Mouse (Mus musculus): ENCODE data around the gene Tmem246. TPM values are rescaled to one million over a fixed set of nuclear protein-coding genes. Genes with fewer than 3 reads are reported as not detected.
"Not testable (repeated sequence)": the region's sequence is repeated elsewhere in the genome, so short reads cannot be mapped to it uniquely, and the experiment has no call there.

Gene Tmem246
- polyA plus RNA-seq, 1 experiment = 12.1 TPM

DNA sequence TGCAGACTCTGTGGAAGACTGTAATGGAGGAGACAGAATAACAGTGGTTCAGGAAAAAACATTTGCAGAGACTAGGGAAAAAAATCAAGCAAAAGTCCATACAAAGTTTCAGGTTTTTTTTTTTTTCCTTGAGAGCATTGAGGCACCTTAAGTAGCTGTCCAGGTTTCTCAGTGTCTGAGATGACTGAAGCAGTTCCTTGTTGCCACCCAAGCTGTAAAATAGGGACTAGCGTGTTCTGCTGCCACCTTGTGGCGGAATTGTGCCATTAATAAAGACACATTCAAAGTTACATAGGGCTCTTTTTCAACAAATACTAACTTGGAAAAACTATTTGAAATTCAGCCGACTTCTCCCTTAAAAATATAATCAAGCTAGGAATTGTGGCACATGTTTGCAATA is 29.3 kb upstream of the Tmem246 start:
- TF ChIP-seq CTCF (IDR thresholded peaks at IDR 0.05; ENCODE audit: borderline replicate concordance, control insufficient read depth, extremely low read depth, insufficient read depth, low read length, poor library complexity) = no peak
- no peak for TF ChIP-seq POLR2A (IDR thresholded peaks at IDR 0.05; ENCODE audit: control insufficient read depth, extremely low read depth, insufficient read depth, low read length, poor library complexity)
- no peaks in the 10 kb centered on the region for H3K36me3 ChIP-seq (ENCODE audit: control insufficient read depth, insufficient read depth, low read length)
- H3K4me3 ChIP-seq (ENCODE audit: control insufficient read depth, insufficient read depth, low read length) = no peak overlapping the region
- H3K27me3 ChIP-seq (ENCODE audit: control insufficient read depth, insufficient read depth, low read length) = no peaks in the 10 kb centered on the region
- no peak overlapping the region for H3K27ac ChIP-seq (ENCODE audit: control insufficient read depth, insufficient read depth, low read length)
- under 1% methylated on average over 3 of the region's 3 CpGs for WGBS
- no peaks in the 10 kb centered on the region for H3K4me1 ChIP-seq (replicated peaks; ENCODE audit: control insufficient read depth, insufficient read depth, low read length)
- DNase-seq = peak; percentile 66

DNA sequence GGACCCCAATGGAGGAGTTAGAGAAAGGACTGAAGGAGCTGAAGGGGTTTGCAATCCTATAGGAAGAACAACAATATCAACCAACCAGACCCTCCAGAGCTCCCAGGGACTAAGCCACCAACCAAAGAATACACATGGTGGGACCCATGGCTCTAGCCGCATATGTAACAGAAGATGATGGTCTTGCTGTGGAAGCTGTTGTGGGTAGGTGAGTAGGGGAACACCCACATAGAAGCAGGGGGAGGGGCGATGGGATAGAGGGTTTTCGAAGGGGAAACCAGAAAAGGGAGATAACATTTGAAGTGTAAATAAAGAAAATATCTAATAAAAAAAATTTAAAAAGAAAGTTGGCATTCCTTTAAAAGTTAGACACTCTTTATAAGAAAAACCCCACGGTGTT is 27.3 kb upstream of the Tmem246 start:
- H3K36me3 ChIP-seq (ENCODE audit: control insufficient read depth, insufficient read depth, low read length); H3K27ac ChIP-seq (ENCODE audit: control insufficient read depth, insufficient read depth, low read length); H3K27me3 ChIP-seq (ENCODE audit: control insufficient read depth, insufficient read depth, low read length); H3K4me3 ChIP-seq (ENCODE audit: control insufficient read depth, insufficient read depth, low read length); H3K4me1 ChIP-seq (replicated peaks; ENCODE audit: control insufficient read depth, insufficient read depth, low read length); DNase-seq: not testable (repeated sequence)
- 90% methylated on average over 4 of the region's 4 CpGs for WGBS

DNA sequence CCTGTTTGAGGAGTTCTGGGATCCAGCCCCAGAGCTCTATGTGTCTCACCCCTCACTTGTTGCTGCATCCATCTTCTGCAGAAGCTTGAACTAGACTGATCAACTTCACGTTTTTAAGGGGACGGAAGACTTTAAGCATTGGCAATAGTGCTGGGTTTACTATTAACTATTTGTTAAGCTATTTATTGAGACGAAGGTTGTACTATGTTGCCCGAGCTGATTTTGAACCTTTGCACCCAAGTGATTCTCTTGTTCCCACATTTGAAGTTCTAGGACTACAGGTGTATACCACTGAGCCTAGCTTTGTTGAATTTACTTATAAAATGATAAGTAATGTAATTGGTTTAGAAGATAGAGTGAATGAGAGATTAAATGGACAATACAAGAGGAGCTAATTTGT is 26.2 kb upstream of the Tmem246 start:
- Histone ChIP-seq H3K4me3 (ENCODE audit: control insufficient read depth, insufficient read depth, low read length) (no peak overlapping the region), H3K4me1 (replicated peaks; ENCODE audit: control insufficient read depth, insufficient read depth, low read length) (no peaks in the 10 kb centered on the region), H3K27me3 (ENCODE audit: control insufficient read depth, insufficient read depth, low read length) (no peaks in the 10 kb centered on the region), H3K27ac (ENCODE audit: control insufficient read depth, insufficient read depth, low read length) (no peak overlapping the region), H3K36me3 (ENCODE audit: control insufficient read depth, insufficient read depth, low read length) (no peaks in the 10 kb centered on the region)
- TF ChIP-seq CTCF (IDR thresholded peaks at IDR 0.05; ENCODE audit: borderline replicate concordance, control insufficient read depth, extremely low read depth, insufficient read depth, low read length, poor library complexity) (no peak), POLR2A (IDR thresholded peaks at IDR 0.05; ENCODE audit: control insufficient read depth, extremely low read depth, insufficient read depth, low read length, poor library complexity) (no peak)
- DNase-seq = no peak
- 90% methylated on average over 4 of the region's 4 CpGs for WGBS

DNA sequence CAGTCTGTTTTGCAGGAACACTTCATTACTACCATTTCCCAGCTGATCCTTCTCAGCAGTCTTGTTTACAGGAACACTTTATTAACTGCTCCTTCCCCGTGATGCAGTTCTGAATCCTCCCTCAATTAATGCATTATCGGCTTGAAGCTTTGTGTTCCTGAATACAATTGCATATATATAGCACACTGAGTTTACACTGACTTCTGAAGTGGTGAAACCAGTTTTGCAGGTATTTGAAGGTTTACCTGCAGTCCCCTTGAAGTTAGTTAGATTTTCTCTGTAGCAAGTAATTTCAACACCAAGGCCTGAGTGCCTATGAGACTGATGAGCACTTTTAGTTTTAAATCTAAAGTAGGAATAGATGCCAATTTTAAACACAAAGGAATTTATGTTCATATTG is 24.6 kb upstream of the Tmem246 start:
- TF ChIP-seq CTCF (IDR thresholded peaks at IDR 0.05; ENCODE audit: borderline replicate concordance, control insufficient read depth, extremely low read depth, insufficient read depth, low read length, poor library complexity) (no peak), POLR2A (IDR thresholded peaks at IDR 0.05; ENCODE audit: control insufficient read depth, extremely low read depth, insufficient read depth, low read length, poor library complexity) (no peak)
- 95% methylated on average over 2 of the region's 2 CpGs for WGBS
- no peak for DNase-seq
- Histone ChIP-seq H3K4me3 (ENCODE audit: control insufficient read depth, insufficient read depth, low read length) (no peak overlapping the region), H3K36me3 (ENCODE audit: control insufficient read depth, insufficient read depth, low read length) (no peaks in the 10 kb centered on the region), H3K27ac (ENCODE audit: control insufficient read depth, insufficient read depth, low read length) (no peak overlapping the region), H3K4me1 (replicated peaks; ENCODE audit: control insufficient read depth, insufficient read depth, low read length) (no peaks in the 10 kb centered on the region), H3K27me3 (ENCODE audit: control insufficient read depth, insufficient read depth, low read length) (no peaks in the 10 kb centered on the region)

DNA sequence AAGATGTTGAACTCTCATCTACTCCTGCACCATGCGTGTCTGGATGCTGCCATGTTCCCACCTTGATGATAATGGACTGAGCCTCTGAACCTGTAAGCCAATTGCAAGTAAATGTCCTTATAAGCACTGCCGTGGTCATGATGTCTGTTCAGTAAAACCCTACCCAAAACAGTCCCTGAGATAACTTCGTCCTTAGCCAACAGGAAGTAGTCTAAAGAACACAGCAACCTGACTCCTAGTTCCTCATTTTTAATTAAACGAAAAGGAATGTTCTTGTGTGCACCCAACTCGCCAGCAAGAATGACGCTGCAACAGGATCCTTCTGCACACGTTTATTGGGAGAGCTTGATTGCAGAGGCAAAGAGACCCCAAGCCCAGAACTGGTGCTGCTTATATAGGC is 22.2 kb upstream of the Tmem246 start:
- 21% methylated on average over 7 of the region's 7 CpGs for WGBS
- H3K4me3 ChIP-seq (ENCODE audit: control insufficient read depth, insufficient read depth, low read length); H3K36me3 ChIP-seq (ENCODE audit: control insufficient read depth, insufficient read depth, low read length); DNase-seq; H3K27me3 ChIP-seq (ENCODE audit: control insufficient read depth, insufficient read depth, low read length); H3K4me1 ChIP-seq (replicated peaks; ENCODE audit: control insufficient read depth, insufficient read depth, low read length); H3K27ac ChIP-seq (ENCODE audit: control insufficient read depth, insufficient read depth, low read length): not testable (repeated sequence)

DNA sequence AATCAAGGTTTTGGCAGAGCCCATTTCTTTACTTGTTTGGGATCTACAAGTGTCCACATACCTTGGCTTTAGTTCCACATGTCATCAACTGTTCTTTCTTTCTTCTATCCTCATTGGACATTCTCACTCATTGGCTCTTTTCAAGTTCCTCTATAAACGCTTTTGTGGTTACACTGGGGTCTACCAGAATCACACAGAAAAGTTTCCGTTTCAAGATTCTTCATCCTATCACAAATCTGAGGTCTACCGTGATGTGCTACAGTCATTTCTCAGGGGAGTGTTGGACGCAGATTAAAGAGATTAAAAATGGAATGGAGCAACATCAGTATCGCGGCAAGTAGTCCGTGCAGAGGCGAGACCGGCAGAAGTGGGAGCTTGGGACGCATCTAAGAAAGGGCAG is 19.2 kb upstream of the Tmem246 start:
- no peak overlapping the region for H3K4me3 ChIP-seq (ENCODE audit: control insufficient read depth, insufficient read depth, low read length)
- H3K4me1 ChIP-seq (replicated peaks; ENCODE audit: control insufficient read depth, insufficient read depth, low read length) = no peaks in the 10 kb centered on the region
- no peak overlapping the region for H3K27ac ChIP-seq (ENCODE audit: control insufficient read depth, insufficient read depth, low read length)
- no peaks in the 10 kb centered on the region for H3K27me3 ChIP-seq (ENCODE audit: control insufficient read depth, insufficient read depth, low read length)
- H3K36me3 ChIP-seq (ENCODE audit: control insufficient read depth, insufficient read depth, low read length) = no peaks in the 10 kb centered on the region
- WGBS = 7% methylated on average over 10 of the region's 10 CpGs
- no peak for DNase-seq
- TF ChIP-seq CTCF (IDR thresholded peaks at IDR 0.05; ENCODE audit: borderline replicate concordance, control insufficient read depth, extremely low read depth, insufficient read depth, low read length, poor library complexity) = no peak
- no peak for TF ChIP-seq POLR2A (IDR thresholded peaks at IDR 0.05; ENCODE audit: control insufficient read depth, extremely low read depth, insufficient read depth, low read length, poor library complexity)

DNA sequence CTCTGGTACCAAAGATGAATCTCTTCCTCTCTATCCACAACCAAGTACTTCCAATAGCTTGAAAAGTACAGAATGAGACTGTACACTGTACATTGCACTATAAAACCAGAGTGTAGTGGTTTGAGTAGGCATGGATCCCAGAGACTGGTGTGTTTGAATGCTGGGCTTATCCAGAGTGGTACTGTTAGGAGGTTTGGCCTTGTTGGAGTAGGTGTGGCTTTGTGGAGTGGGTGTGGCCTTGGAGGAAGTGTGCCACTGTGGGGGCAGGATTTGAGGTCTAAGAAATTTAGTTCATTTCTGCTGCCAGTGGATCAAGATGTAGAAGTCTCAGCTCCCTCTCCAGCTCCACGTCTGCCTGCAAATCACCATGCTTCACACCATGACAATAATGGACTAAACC is 7.8 kb upstream of the Tmem246 start:
- 88% methylated on average over 1 of the region's 1 CpGs for WGBS
- Histone ChIP-seq H3K36me3 (ENCODE audit: control insufficient read depth, insufficient read depth, low read length) (no peaks in the 10 kb centered on the region), H3K4me3 (ENCODE audit: control insufficient read depth, insufficient read depth, low read length) (no peak overlapping the region)

More for the DNA sequence above, 7.8 kb upstream of the Tmem246 start:
- no peaks in the 10 kb centered on the region for H3K4me1 ChIP-seq (replicated peaks; ENCODE audit: control insufficient read depth, insufficient read depth, low read length)
- no peaks in the 10 kb centered on the region for H3K27me3 ChIP-seq (ENCODE audit: control insufficient read depth, insufficient read depth, low read length)
- DNase-seq = no peak
- no peak overlapping the region for H3K27ac ChIP-seq (ENCODE audit: control insufficient read depth, insufficient read depth, low read length)
- TF ChIP-seq CTCF (IDR thresholded peaks at IDR 0.05; ENCODE audit: borderline replicate concordance, control insufficient read depth, extremely low read depth, insufficient read depth, low read length, poor library complexity) (no peak), POLR2A (IDR thresholded peaks at IDR 0.05; ENCODE audit: control insufficient read depth, extremely low read depth, insufficient read depth, low read length, poor library complexity) (no peak)
